Mouse (Mus musculus) CD4-positive, CD25-positive, alpha-beta regulatory T cell, adult 2 months (primary cell): ENCODE results near the gene Adcyap1r1.
A peak's percentile ranks its signal among the peaks of the same experiment; 100 is the strongest.

Experiments used
- DNase-seq: peaks from one replicate; pipeline ENCODE4 v3.0.0-alpha.2; 2012; ENCODE audit warnings: low read depth, low spot score

The Adcyap1r1 gene

DNA sequence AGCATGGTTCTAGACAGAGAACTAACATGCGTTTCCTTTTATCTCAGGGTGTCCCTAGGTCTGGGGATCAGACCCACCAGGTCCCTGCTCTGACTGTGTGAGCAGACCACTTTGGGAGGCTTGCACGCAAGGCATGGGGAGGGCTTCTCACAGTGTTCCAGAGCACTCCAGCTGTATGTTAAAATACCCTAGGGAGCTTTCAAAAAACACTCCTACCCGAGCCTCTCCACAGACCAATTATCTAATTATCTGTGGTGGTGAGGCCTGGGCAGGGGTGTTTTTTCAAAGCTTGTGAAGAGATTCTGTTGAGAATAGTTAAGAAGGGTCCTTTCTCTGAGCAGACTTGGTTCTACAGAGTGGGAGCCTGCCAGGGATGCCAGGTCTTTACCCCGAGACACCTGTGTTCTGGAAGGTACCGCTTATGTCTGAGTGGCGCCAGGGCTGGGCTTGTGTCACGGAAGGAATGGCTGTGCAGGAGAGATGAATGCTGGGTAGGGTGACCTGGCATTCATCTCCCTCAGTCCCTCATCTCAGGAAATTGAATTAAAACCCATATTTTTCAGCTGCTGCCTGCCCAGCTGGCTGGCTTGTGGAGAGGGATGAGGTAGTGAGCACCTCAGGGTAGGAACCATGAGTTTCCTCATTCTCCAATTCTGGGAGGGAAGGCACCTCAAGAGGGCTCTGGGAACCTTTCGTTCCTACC, 2.7 kb upstream of the Adcyap1r1 start:
- DNase-seq = no peak

DNA sequence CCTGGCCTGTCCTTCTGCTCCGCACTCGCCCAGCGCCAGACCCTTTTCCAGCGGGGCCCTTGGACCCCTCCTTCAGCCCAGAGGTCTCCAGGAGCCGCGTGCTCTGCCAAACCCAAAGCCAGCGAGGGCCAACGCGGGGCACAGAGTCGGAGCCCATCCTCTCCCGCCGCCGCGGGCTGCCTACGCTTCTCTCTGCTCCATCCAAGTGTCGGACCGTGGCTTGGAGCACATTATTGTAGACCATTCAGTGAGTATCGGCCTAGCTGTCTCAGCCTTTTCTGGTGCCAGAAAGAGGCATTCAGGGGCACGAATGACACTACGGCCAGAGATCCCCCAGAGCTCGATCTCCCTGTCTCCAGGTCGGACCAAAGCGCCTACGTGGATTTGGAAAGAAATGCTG, 603 bp downstream of the Adcyap1r1 start:
- DNase-seq = no peak

DNA sequence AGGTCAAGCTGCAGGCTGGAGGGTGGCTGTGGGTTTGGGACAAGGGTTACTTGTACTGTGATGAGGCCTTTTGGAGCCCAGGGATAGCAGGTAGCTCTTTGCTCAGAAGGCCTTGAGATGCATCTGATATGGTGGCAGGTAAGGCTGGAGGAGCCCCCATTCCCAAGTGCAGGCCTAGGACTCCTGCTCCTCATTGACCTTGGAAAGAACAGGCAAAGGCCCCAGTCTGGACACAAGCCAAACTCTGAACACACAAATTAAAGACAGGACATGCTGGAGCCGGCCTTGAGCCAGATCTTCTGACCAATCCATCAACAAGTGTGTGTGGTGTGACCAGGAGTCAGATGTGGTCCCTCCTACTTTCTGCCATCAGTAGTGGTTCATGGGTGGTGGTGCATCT, 1.8 kb downstream of the Adcyap1r1 start:
- no peak for DNase-seq

DNA sequence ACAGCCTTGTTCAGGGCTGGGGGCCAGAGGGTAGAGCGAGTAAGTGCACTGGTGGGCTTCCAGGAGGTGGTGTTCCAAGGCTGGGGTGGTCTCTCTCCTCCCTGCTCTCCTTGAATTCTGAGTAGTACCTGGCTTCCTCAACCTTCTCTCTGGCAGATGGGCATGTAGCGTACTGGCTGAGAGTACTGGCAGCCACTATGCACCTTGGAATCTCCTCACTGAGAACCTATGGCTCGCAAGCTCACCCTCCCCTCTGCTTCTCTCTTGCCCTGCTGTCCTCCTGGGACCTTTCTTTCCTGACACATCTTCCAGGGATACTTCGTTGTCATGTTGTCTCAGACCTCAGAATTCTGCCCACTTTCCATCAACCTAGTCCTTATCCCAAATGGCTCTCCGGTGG, 3.9 kb downstream of the Adcyap1r1 start:
- DNase-seq = no peak

DNA sequence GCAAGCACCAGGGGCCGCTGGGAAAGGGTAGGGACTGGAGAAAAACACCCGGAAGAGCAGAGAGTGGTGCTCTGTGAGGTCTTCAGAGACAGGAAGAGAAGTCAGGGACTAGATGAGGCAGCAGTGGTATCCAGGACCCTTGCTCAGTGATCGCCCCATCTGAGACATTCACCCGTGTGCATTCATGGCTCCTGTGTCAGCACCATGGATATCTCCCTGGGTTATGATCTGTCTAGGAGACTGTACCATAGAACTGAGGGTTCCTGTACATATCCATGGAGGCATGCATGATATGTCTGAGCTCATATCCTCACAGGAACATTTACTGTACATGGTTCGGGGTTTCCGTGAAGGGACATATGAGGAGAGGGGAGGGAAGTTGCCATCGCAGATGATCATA, 5.9 kb downstream of the Adcyap1r1 start:
- no peak for DNase-seq

DNA sequence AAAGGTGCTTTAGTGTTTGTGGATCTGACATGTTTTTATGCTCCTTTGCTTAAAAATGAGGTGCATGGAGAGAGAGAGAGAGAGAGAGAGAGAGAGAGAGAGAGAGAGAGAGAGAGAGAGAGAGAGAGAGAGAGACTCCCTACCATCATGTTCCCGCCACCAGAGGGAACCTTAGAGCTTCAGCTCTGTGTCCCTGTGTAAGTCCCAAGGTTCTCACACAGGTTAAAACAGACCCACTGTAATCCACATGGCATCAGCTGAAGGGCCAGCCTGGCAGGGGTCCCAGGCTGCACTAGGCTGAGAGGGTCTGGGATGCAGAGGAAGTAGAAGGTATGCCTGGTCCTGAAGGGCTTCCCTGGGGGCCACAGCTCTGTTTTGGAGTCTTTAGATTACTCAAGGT, 6.4 kb downstream of the Adcyap1r1 start:
- no peak for DNase-seq

DNA sequence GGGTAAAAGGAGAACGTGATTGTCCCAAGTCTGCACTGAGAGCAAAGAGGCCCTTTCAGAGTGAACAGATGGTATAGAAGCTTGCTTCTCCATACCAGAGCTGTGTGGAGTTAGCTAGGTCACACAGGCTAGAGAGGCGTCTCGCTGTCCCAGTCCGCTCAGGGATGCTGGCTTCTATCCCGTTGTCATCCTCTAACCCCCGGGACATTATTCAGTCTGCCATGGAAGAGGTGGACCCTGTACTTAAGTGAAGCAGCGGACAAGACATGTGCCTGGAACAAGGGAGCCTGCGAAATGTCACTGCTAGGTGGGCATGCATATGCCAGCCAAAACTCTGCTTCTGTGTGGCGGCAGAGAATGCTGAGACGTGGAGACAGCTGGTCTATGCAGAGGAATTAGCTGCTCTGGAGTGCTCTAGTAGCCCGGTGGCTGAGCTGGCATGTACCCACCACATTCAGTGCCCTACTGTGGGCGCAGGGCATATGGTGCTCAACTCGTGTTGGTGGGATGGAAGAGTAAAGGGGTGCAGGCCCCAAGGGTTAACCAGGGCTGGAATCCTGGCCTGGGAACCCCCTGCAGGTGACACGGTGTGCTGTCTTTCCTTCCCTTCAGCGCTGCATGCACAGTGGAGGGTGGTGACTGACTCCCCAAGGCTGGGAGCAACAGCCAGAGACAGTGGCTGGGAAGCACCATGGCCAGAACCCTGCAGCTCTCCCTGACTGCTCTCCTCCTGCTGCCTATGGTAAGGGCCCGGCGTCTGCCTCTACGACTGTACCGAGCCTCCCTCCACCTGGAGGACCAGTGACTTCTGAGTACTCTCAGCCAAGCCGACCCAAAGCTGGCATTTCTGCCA, 8.0 kb downstream of the Adcyap1r1 start:
- DNase-seq = no peak

DNA sequence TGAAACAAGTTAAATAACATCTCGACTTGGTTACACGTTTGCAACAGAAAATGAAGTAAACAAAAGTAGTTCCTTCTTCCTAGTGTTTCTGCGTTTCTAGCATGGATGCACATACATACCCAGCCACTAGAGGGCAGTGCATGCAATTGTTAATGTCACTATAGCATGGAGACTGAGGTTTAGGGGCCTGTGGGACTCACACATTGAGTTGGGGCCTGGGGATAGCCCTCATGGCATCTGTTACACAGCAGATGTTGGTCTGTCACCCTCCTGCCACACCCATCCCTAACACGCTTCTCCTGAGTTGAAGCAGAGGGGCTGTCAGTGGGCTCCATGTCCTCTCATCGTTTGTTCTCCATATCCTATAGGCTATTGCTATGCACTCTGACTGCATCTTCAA, 9.4 kb downstream of the Adcyap1r1 start:
- DNase-seq = peak; percentile 37

DNA sequence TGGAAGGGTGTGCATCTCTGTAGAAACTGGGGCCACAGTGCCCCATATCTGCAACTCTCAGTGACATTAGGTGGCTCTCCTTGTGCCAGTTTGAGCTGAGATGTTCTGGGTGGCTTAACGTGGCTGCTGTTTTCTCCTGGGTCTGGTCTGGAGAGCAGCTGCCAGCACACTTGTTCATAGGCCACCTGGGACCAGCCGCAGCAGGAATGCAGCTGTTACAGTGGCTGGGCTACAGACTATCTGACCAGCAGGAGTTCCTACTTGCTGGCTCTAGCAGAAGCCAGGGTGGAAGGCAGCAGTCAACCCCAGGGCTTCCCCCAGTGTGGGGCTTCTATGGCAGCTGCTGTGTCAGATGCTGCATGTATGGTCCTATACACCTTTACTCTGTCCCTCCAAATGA, 9.9 kb downstream of the Adcyap1r1 start:
- DNase-seq = no peak

DNA sequence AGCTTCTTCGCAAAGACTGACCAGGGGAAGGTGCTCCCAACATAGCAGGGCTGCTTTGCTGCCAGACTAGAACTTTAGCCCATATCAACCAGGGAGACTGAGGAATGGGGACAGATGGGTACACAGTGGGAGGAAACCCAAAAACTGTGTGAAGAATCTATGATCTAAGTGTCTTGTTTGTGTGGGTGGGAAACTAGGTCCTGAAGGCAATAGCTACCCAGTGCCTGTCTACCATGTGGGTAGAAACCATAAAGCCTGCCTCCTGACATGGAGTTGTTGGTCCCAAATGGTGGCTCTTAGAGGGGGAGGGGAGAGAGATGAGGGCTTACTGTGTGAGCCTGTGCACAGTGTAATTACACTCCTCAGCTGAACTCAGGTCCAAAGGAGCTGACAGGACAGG, 10.6 kb downstream of the Adcyap1r1 start:
- DNase-seq = no peak

DNA sequence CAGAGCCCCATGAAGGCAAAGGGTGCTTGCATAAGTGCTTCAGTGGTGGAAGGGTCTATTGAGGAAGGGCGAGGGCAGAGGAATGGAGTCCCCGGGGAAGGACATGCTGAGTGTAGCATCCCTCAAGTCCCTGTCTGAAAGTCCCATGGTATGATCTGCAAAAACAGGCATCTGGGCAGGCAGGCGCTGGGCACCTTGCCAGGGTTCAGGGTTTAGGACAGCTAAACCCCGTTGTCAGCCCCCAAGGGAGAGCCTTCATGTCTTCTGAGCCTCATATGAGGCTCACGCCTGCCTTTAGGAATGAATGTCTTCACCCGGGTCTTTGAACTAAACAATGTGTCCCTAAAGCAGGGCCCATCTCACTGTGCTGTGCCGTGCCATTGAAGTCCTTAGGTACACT, 12.2 kb downstream of the Adcyap1r1 start:
- DNase-seq = no peak

DNA sequence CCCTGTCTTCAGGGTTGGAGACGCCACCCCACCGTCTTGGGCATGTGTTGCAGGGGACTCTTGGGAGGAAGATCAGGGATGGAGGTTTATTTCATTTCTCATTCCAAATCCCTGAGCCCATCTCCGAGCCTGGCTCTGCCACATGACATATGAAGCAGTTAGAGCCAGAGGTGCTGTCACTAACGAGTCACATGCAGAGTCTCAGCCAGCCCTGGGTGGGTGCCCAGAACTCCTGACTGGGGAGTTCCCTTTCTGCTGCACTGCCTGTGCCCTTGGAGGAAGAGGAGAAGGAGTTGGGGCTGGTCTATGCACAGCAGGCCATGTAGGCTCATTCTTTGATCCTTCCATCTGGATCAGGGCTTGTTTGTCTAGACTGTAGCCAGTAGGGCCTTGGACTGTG, 13.5 kb downstream of the Adcyap1r1 start:
- no peak for DNase-seq

DNA sequence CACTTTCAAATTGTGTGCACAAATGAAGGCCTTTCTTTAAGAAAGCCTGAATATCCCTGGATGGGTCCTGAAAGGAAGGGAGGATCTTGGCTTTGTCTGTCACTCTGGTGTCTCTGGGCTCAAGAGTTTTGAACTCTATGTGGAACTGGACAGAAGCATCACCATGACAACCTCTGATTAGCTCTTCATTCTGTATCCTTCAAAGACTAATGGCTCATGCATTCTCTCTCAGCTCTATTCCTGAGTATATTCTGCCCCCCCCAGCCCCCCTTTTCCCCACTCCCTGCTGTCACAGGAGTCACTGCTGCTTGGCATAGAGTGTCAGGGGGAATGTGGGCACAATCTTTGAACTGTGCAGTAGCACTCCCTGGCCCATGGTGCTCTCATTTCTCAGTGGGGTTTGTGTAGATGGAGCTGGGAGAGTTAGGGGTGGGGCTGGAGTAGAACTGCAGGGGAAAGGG, 14.6 kb downstream of the Adcyap1r1 start:
- DNase-seq = no peak

DNA sequence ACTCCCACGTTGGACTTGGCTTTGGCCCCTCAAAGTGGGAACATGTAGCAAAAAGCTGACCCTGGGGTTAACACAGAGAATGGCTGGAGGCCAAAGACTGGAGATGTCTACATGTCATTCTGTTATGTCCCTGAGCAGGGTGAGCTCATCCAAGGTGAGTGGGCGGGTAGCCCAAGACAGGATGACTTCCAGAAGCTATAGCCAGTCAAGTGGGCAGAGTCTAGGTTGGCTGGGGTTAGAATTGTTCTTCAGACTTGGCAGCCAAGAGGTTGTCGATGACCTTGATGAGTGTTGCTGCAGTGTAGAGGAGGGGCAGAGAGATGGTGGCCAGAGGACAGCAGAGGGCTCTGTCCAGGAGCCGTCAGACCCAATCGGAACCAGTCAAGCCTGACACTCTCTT, 18.9 kb downstream of the Adcyap1r1 start:
- DNase-seq = no peak

DNA sequence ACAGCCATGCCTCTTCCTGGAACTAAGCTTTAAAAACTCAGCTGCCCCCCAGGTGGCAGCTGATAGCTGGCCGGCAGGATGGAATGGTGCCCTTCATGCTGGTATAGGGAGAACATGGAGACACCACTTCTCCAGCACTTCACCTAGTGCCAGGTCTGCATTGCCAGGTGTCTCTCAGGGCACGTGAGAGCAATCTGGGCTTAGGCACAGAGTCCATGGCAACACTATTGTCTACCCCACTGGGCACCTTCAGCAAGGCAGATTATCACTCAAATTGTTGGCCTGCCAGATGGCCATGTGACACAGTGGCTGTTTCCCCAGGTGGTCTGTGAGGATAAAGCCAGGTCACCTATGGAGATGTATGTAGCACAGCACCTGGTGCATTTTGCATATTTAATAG, 20.6 kb downstream of the Adcyap1r1 start:
- DNase-seq = no peak

DNA sequence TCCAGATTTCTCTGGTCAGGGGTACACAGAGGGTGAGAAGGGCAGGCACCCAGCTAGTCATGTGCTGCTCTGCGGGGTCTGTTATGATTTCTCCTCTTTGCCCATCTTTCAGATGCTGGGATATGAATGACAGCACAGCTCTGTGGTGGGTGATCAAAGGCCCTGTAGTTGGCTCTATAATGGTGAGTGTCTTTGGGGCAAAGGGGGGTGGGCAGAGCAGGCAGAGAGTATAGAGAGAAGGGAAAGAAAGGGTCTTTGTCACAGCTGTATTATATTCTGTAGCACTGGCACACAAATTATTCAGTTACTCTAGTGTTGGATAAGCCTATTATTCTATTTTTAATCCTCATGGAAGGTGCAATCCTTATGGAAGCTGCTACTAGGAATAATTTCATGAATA, 29.2 kb downstream of the Adcyap1r1 start:
- DNase-seq = no peak

DNA sequence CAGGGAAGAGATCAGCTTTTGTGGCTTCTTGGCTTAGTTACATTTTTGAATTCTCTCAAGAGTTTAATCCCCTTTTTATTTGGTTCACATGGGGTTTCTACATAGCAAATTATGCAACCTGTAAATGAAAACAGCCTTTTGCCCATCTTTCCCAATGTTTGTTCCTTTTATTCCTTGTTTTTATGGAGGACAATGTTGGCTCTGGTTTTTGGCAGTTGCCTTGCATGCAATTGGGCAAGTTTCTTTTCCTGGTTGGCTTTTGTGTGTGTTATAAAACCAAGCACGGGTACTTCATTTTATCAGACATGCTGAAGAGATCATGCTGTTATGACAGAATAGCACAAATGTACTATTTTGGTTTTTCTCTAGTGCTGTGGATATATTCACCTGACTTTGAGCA, 30.7 kb downstream of the Adcyap1r1 start:
- DNase-seq = no peak

DNA sequence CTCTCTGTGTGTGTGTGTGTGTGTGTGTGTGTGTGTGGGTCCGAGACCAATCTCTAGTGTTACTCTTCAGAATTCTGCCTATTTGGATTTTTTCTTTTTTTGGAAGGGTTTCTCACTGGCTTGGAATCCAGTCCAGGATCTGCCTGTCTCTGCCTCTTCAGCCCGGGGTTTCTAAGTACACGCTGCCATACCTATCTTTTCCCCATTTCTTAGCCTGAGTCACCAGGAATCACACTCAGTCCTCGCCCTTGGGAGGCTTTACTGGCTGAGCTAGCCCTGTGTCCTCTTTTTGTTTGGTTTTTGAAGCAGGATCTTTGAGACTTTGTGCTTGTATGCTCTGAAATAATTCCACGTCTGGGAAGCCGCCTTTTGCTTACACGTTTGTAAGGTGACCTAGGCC, 31.6 kb downstream of the Adcyap1r1 start:
- no peak for DNase-seq

DNA sequence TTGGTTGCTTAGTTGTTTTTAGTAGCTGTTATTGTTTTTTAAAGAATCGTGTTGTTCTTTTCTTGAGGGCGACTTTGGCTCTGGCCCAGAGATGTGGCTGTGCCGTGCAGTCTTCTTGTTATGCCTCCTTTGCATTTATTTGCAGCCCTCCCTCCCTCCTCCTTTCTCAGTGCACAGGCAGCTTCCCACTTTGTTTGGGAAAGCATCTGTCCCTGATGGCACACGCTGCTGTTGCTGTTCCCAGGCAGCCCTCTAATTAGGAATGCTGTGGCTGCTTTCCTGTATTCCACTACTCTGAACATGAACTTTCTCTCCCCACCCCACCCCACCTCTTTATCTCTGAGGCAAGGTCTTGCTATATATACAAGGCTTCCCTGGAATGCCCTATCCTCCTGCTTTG, 32.4 kb downstream of the Adcyap1r1 start:
- no peak for DNase-seq

DNA sequence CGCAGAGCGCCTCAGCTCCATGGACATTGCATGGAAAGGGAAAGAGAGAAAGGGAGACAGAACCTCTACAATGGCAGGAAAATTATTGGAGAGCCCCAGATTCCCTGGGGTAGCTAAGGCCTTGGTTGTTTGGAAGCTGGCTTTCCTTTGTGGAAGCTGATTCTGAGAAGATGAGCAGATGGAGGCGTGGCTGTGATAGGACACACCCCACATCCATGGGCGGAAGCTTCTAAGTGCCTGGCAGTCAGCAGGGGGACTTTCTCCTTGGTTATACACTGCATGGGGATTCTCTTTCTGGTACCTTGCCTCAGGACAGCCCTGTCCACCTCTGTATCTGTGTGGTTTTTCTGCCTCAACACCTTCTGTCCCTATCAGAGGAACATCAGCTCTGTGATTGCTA, 33.4 kb downstream of the Adcyap1r1 start:
- DNase-seq = no peak

DNA sequence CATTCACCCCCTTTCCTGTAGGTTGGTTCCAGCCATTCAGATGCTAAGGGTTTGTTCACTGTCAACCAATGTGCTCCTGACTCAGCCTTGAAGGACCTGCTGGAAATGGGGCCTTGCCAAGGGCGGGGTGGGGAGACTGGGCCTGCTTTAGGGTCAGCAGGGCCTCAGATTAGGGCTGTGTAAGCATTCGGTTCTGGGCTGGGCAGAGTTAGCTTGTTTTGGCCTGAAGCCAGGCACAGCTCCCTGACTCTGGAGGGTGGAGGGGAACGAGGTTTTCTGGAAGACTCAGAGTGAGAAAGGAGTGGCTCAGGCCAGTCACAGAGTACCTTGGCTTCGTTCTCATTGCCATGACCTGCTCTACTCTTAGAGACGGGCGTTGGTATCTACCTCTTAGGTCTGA, 35.9 kb downstream of the Adcyap1r1 start:
- no peak for DNase-seq

DNA sequence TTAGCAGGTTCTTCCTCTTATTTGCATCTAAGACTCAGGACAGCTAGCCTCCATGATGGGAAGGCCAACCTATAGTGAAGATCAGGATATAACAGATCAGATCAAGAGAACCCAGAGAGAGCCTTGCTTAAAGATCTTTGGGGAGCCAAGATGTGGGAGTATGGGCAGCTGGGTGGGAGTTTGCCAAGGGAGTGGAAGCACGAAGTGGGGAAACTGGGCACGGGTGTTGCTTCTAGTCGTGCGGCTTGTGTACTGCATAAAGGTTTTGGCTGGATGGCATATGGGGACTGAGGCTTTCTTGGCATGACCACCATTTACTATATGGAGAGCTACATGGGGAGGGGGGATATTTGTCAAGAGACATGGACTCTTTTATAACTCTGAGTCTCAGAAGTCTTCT, 44.4 kb downstream of the Adcyap1r1 start:
- no peak for DNase-seq

DNA sequence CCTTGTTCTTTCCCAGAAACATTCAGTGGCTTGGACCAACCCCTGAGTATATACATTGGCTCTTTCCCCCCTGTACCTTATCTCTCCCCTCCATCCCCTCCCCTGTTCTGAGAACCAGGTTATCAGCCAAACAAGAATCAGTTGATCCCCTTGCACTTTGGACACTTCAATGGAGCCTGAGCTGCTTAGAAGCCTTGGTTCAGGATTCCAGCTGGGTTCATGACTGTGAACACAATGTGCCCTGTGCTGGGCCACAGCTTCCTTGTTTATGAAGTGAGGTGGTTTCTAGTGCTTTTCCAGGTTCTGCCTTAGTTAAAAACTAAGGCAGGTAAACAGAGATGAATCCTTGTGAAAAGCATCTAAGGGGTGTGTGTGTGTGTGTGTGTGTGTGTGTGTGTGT, 47.0 kb downstream of the Adcyap1r1 start:
- no peak for DNase-seq
